Mouse (Mus musculus) small intestine, adult 2 months (tissue): ENCODE measurements around the gene Pcbd2. TPM values are rescaled to one million over a fixed set of nuclear protein-coding genes. Genes with fewer than 3 reads are reported as not detected.

Experiments used
- H3K27ac ChIP-seq: fragments of 200-500 bp; 2 replicates; pipeline ENCODE4 v1.5.1; 2012; ENCODE audit warnings: low read depth, low read length, control low read depth, inconsistent platforms; ENCODE audit not compliant: insufficient read depth
- H3K27me3 ChIP-seq: fragments of 200-500 bp; 2 replicates; pipeline ENCODE4 v1.6.1; 2012; ENCODE audit warnings: mild to moderate bottlenecking, moderate library complexity, low read length, inconsistent platforms; ENCODE audit not compliant: control insufficient read depth, insufficient read depth
- H3K36me3 ChIP-seq: fragments of 200-500 bp; 2 replicates; pipeline ENCODE4 v1.6.1; 2012; ENCODE audit warnings: mild to moderate bottlenecking, low read length, control low read depth, inconsistent platforms; ENCODE audit not compliant: control insufficient read depth, insufficient read depth
- H3K4me1 ChIP-seq: fragments of 200-500 bp; 2 replicates; pipeline ENCODE4 v1.6.1; 2012; ENCODE audit warnings: low read length, inconsistent platforms, mixed read lengths; ENCODE audit not compliant: control insufficient read depth, insufficient read depth, insufficient read length
- H3K4me3 ChIP-seq: fragments of 200-500 bp; 2 replicates; pipeline ENCODE4 v1.5.1; 2012; ENCODE audit warnings: low read depth, mild to moderate bottlenecking, control low read depth, inconsistent platforms, low read length, moderate library complexity
- CTCF ChIP-seq: fragments of 200-500 bp; IDR thresholded peaks from 2 replicates; pipeline ENCODE4 v1.5.1; 2012; ENCODE audit warnings: low read depth, mild to moderate bottlenecking, control low read depth, inconsistent platforms, low read length, moderate library complexity, mixed read lengths; ENCODE audit not compliant: insufficient replicate concordance, insufficient read length; ENCODE audit errors: extremely low read depth
- POLR2A ChIP-seq: fragments of 200-500 bp; IDR thresholded peaks from 2 replicates; pipeline ENCODE4 v1.6.1; 2012; ENCODE audit warnings: low read depth, mild to moderate bottlenecking, control low read depth, inconsistent platforms, low read length, moderate library complexity
- WGBS: fragments of 180-500 bp; shearing (Covaris S2); methylation state at CpG from one replicate; pipeline ENCODE4 v1.1.7; 2018; 5-methylcytosine and 5-hydroxymethylcytosine counted together
- polyA plus RNA-seq: library from polyadenylated mRNA; depleted of rRNA; stranded (reverse); fragments of >200 nt; gene quantifications from 2 replicates; pipeline ENCODE4 v1.2.3, GENCODE M21; 2012

The Pcbd2 gene
- polyA plus RNA-seq, 1 experiment, result 20.2 TPM

- 93% methylated on average over 2 of the region's 2 CpGs for WGBS
- Histone ChIP-seq H3K4me3 (no peak overlapping the region), H3K27me3 (no peaks in the 10 kb centered on the region), H3K27ac (no peak overlapping the region), H3K36me3 (peaks cover 16% of the 10 kb centered on the region; the same call in 1 of the 2 replicates), H3K4me1 (no peaks in the 10 kb centered on the region; the same call in 1 of the 2 replicates)
- TF ChIP-seq POLR2A, result no peak
- no peak for TF ChIP-seq CTCF
Observed at GRCm38 (mm10) chr13:55721995-55722394, 5.2 kb upstream of the Pcbd2 start.

GRCm38 (mm10) chr13:55726598-55727119, 509 bp upstream of the Pcbd2 start:
- Histone ChIP-seq H3K4me3 (peak overlapping the region; percentile 65), H3K36me3 (peaks cover 11% of the 10 kb centered on the region; the same call in 1 of the 2 replicates), H3K27me3 (no peaks in the 10 kb centered on the region), H3K27ac (peak overlapping the region; percentile 90), H3K4me1 (no peaks in the 10 kb centered on the region)
- 2% methylated on average over 4 of the region's 4 CpGs for WGBS
- no peak for TF ChIP-seq CTCF
- no peak for TF ChIP-seq POLR2A

GRCm38 (mm10) chr13:55727839-55728238, 671 bp downstream of the Pcbd2 start:
- WGBS, result under 1% methylated on average over 19 of the region's 19 CpGs
- TF ChIP-seq CTCF (peak; percentile 40; the same call in 1 of the 2 replicates), POLR2A (peak; percentile 50; the same call in 1 of the 2 replicates)
- Histone ChIP-seq H3K4me3 (peak overlapping the region; percentile 65), H3K4me1 (no peaks in the 10 kb centered on the region), H3K27me3 (no peaks in the 10 kb centered on the region), H3K27ac (peak overlapping the region; percentile 90), H3K36me3 (peaks cover 8% of the 10 kb centered on the region; the same call in 1 of the 2 replicates)

GRCm38 (mm10) chr13:55730716-55731115, 3.5 kb downstream of the Pcbd2 start:
- TF ChIP-seq CTCF (no peak), POLR2A (no peak)
- WGBS, result 93% methylated on average over 7 of the region's 7 CpGs
- H3K36me3 ChIP-seq, result no peaks in the 10 kb centered on the region
- no peak overlapping the region for H3K4me3 ChIP-seq
- no peaks in the 10 kb centered on the region; the same call in 1 of the 2 replicates for H3K4me1 ChIP-seq
- no peaks in the 10 kb centered on the region for H3K27me3 ChIP-seq
- H3K27ac ChIP-seq, result no peak overlapping the region

- Histone ChIP-seq H3K36me3 (no peaks in the 10 kb centered on the region), H3K27me3 (no peaks in the 10 kb centered on the region), H3K27ac (no peak overlapping the region), H3K4me3 (no peak overlapping the region), H3K4me1 (no peaks in the 10 kb centered on the region; the same call in 1 of the 2 replicates)
- WGBS, result 78% methylated on average over 2 of the region's 2 CpGs
- no peak for TF ChIP-seq CTCF
- TF ChIP-seq POLR2A, result no peak
Observed at GRCm38 (mm10) chr13:55732121-55732520, 5.0 kb downstream of the Pcbd2 start.

- no peak for TF ChIP-seq CTCF
- 46% methylated on average over 22 of the region's 22 CpGs for WGBS
- Histone ChIP-seq H3K36me3 (no peaks in the 10 kb centered on the region), H3K4me1 (no peaks in the 10 kb centered on the region; the same call in 1 of the 2 replicates), H3K27ac (no peak overlapping the region), H3K4me3 (no peak overlapping the region), H3K27me3 (no peaks in the 10 kb centered on the region)
Observed at GRCm38 (mm10) chr13:55733628-55734502, 6.7 kb downstream of the Pcbd2 start.

- WGBS, result 90% methylated on average over 8 of the region's 8 CpGs
- TF ChIP-seq CTCF, result no peak
- no peak for TF ChIP-seq POLR2A
Observed at GRCm38 (mm10) chr13:55737885-55738284, 10.7 kb downstream of the Pcbd2 start.

More at GRCm38 (mm10) chr13:55737885-55738284, 10.7 kb downstream of the Pcbd2 start:
- Histone ChIP-seq H3K4me1 (no peaks in the 10 kb centered on the region; the same call in 1 of the 2 replicates), H3K36me3 (no peaks in the 10 kb centered on the region), H3K27me3 (no peaks in the 10 kb centered on the region), H3K27ac (no peak overlapping the region), H3K4me3 (no peak overlapping the region)
